Mouse (Mus musculus): ENCODE measurements around the gene Dad1.

- TF ChIP-seq POLR2A (IDR thresholded peaks at IDR 0.05; ENCODE audit: borderline replicate concordance, low read depth, low read length) (no peak), CTCF (IDR thresholded peaks at IDR 0.05; ENCODE audit: low read depth, low read length) (no peak)
Measured at GRCm38 (mm10) chr14:54200363-54200762, 53.5 kb downstream of the Dad1 start.

Measured in bone marrow macrophage, adult 2 months (primary cell).